Mouse (Mus musculus): ENCODE results near the gene Muc3a. TPM values are rescaled to one million over a fixed set of nuclear protein-coding genes. Genes with fewer than 3 reads are reported as not detected.

Muc3a gene
- polyA plus RNA-seq (2015; fragmentation: Nextera tagmentation; extraction: Ambion mirVana), result 0.06 and 0.14 TPM in 2 replicates

DNA sequence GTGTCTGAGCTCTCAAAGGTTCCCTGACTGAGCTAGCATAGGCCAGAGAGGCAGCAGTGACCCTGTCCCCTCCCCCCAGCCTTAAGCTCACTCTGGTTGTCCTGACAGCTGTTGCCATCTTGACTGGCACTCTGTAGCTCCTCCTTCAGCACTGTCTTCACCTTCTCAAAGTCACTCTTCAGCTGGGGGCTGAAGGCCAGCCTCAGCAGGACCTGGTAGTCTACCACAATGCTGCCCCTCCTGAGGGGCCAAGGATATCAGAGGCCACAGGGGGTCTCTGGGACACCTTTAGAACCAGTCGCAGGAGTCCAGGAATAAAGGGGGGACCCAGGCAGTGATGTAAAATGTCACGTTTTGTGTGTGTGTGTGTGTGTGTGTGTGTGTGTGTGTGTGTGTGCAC lies at the start of gene Muc3a:
Gene Muc3a (minus strand): TSS at position 101 of the 400 bp plus-strand sequence.
- no peak for ATAC-seq (ENCODE audit: low read depth)
- H3K9me3 ChIP-seq (replicated peaks; ENCODE audit: control insufficient read depth, low read length), result no peaks in the 10 kb centered on the region
- no peak within 1 kb of the TSS for H3K9ac ChIP-seq (ENCODE audit: low read depth, low read length)
- 46% methylated on average over 2 of the region's 2 CpGs for WGBS (ENCODE audit: insufficient replicate concordance)
- no peaks in the 10 kb centered on the region for H3K27me3 ChIP-seq (ENCODE audit: control insufficient read depth, insufficient read depth, low read depth, low read length)
- H3K4me2 ChIP-seq (ENCODE audit: low read depth, low read length), result no peak within 1 kb of the TSS
- no peaks in the 10 kb centered on the region for H3K4me1 ChIP-seq (ENCODE audit: control insufficient read depth, low read depth, low read length)
- no peak within 1 kb of the TSS for H3K27ac ChIP-seq (ENCODE audit: low read length)
- H3K4me3 ChIP-seq (ENCODE audit: low read depth, low read length), result no peak within 1 kb of the TSS
- no peaks in the 10 kb centered on the region for H3K36me3 ChIP-seq (ENCODE audit: control insufficient read depth, insufficient read depth)

DNA sequence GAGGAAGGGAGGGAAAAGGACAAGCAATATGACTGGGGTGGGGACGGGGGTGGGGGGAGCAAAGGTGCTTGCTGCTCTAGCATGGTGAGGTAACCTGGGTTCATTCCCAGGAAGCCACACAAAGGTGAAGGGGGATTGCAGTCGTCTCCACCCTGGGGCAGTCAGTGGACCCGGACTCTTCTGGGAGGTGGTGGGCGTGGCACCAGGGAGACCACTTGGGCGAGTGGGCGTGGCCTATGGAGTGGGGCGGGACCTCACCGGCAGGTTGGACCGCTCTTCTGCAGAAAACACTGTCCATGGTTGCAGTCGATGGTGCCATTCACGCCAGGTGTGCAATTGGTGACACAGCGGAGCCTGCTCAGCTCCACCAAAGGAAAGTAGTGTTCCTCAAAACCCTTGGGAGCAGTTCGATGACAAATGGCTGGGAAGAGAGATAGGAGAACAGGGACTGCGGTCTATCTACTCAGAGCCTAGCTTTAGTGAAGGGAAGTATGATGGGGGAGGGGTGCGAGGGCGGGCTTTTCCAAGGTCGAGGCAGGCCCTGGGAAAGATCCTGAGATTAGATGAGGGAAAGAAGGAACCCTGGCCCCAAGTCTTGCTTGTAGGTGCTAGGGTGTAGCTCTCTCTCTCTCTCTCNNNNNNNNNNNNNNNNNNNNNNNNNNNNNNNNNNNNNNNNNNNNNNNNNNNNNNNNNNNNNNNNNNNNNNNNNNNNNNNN lies 917 bp downstream of the Muc3a start:
- H3K4me2 ChIP-seq (ENCODE audit: low read depth, low read length), result no peak overlapping the region
- WGBS (ENCODE audit: insufficient replicate concordance), result 13% methylated on average over 17 of the region's 17 CpGs
- no peaks in the 10 kb centered on the region for H3K36me3 ChIP-seq (ENCODE audit: control insufficient read depth, insufficient read depth)

DNA sequence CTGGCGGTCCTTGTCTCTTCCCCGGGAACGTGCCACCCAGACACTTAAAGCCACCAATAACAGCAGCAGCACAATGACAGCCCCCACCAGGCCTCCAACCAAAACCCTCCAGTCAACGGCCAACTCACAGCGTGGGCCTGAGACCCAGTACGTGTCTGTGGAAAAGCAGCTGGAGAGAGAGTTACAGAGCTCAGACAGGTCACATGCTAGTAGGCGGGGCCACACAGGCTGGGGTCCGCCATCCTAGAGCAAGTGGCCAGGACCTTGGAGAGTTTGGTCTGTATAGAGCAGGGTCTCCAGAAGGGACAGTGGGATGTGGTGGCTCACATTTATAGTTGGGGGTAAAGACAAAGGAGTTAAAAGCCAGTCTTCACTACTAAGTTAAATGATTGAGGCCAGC lies 1.5 kb downstream of the Muc3a start:
- H3K27ac ChIP-seq (ENCODE audit: low read length), result no peak overlapping the region
- no peaks in the 10 kb centered on the region for H3K36me3 ChIP-seq (ENCODE audit: control insufficient read depth, insufficient read depth)
- H3K9ac ChIP-seq (ENCODE audit: low read depth, low read length), result no peak overlapping the region
- ATAC-seq (ENCODE audit: low read depth), result no peak
- no peak overlapping the region for H3K4me3 ChIP-seq (ENCODE audit: low read depth, low read length)
- no peaks in the 10 kb centered on the region for H3K27me3 ChIP-seq (ENCODE audit: control insufficient read depth, insufficient read depth, low read depth, low read length)
- 57% methylated on average over 8 of the region's 8 CpGs for WGBS (ENCODE audit: insufficient replicate concordance)
- H3K9me3 ChIP-seq (replicated peaks; ENCODE audit: control insufficient read depth, low read length), result no peaks in the 10 kb centered on the region
- H3K4me1 ChIP-seq (ENCODE audit: control insufficient read depth, low read depth, low read length), result no peaks in the 10 kb centered on the region
- no peak overlapping the region for H3K4me2 ChIP-seq (ENCODE audit: low read depth, low read length)

More for the DNA sequence above, 917 bp downstream of the Muc3a start:
- ATAC-seq (ENCODE audit: low read depth), result no peak
- H3K4me1 ChIP-seq (ENCODE audit: control insufficient read depth, low read depth, low read length), result no peaks in the 10 kb centered on the region
- H3K9ac ChIP-seq (ENCODE audit: low read depth, low read length), result no peak overlapping the region
- no peaks in the 10 kb centered on the region for H3K27me3 ChIP-seq (ENCODE audit: control insufficient read depth, insufficient read depth, low read depth, low read length)
- no peak overlapping the region for H3K27ac ChIP-seq (ENCODE audit: low read length)
- H3K9me3 ChIP-seq (replicated peaks; ENCODE audit: control insufficient read depth, low read length), result no peaks in the 10 kb centered on the region
- no peak overlapping the region for H3K4me3 ChIP-seq (ENCODE audit: low read depth, low read length)

DNA sequence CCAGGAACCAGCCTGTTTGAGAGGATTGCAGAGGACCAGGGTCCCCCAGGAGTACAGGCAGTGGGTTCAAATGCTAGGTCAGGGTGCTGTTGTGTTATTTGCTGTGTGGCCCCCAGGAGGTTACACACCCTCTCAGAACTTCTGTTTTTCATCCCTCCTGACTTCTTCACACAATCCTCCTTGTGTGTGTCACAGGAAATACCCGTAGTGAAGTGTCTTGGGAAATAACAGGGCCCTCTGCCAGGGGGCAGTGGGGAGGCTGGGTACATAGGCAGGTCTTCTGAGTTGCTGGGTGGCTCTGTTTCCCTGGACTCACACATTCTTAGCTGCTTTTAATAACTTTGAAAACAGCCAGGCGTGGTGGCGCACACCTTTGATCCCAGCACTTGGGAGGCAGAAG lies 6.9 kb downstream of the Muc3a start:
- no peaks in the 10 kb centered on the region for H3K27me3 ChIP-seq (ENCODE audit: control insufficient read depth, insufficient read depth, low read depth, low read length)
- no peak overlapping the region for H3K4me3 ChIP-seq (ENCODE audit: low read depth, low read length)
- no peaks in the 10 kb centered on the region for H3K36me3 ChIP-seq (ENCODE audit: control insufficient read depth, insufficient read depth)
- no peak overlapping the region for H3K4me2 ChIP-seq (ENCODE audit: low read depth, low read length)
- ATAC-seq (ENCODE audit: low read depth), result no peak
- no peaks in the 10 kb centered on the region for H3K4me1 ChIP-seq (ENCODE audit: control insufficient read depth, low read depth, low read length)
- H3K9ac ChIP-seq (ENCODE audit: low read depth, low read length), result no peak overlapping the region
- WGBS (ENCODE audit: insufficient replicate concordance), result 48% methylated on average over 3 of the region's 3 CpGs
- no peak overlapping the region for H3K27ac ChIP-seq (ENCODE audit: low read length)
- H3K9me3 ChIP-seq (replicated peaks; ENCODE audit: control insufficient read depth, low read length), result no peaks in the 10 kb centered on the region

DNA sequence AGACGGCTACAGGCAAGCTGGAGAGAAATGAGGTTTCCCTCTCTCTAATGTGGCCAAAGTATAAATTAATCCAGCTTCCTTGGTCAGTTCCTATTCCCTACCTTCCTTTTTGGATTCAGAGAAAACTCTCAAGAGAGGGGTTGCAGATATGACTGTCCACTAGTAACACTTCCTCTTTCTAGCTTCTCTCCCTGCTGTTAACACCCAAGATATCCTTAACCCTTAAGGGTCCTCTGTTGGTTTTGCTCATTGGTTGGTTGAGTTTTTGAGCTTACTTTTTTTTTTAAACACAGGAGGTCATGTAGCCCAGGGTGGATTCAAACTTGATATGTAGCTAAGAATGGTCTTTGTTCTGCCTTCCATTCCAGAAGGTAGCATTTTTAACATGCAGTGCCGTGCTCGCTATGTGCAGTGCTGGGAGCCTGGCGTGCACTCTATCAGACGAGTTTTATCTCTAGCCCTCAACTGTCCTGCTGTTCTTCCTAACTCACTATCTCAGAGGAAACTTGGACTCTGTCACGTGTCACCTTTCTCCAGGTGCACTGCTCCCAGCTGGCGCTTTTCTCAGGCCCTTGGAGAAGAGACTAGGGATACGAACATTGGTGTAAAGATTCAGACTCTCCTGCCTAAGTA lies 17.6 kb downstream of the Muc3a start:
- H3K4me2 ChIP-seq (ENCODE audit: low read depth, low read length), result no peak overlapping the region
- no peak overlapping the region for H3K9ac ChIP-seq (ENCODE audit: low read depth, low read length)
- H3K9me3 ChIP-seq (replicated peaks; ENCODE audit: control insufficient read depth, low read length), result no peaks in the 10 kb centered on the region
- no peaks in the 10 kb centered on the region; the same call in 1 of the 2 replicates for H3K4me1 ChIP-seq (ENCODE audit: control insufficient read depth, low read depth, low read length)
- no peaks in the 10 kb centered on the region for H3K36me3 ChIP-seq (ENCODE audit: control insufficient read depth, insufficient read depth)
- no peak overlapping the region for H3K4me3 ChIP-seq (ENCODE audit: low read depth, low read length)
- no peak overlapping the region for H3K27ac ChIP-seq (ENCODE audit: low read length)
- WGBS (ENCODE audit: insufficient replicate concordance), result 19% methylated on average over 8 of the region's 8 CpGs
- ATAC-seq (ENCODE audit: low read depth), result no peak
- H3K27me3 ChIP-seq (ENCODE audit: control insufficient read depth, insufficient read depth, low read depth, low read length), result peaks cover 3% of the 10 kb centered on the region

DNA sequence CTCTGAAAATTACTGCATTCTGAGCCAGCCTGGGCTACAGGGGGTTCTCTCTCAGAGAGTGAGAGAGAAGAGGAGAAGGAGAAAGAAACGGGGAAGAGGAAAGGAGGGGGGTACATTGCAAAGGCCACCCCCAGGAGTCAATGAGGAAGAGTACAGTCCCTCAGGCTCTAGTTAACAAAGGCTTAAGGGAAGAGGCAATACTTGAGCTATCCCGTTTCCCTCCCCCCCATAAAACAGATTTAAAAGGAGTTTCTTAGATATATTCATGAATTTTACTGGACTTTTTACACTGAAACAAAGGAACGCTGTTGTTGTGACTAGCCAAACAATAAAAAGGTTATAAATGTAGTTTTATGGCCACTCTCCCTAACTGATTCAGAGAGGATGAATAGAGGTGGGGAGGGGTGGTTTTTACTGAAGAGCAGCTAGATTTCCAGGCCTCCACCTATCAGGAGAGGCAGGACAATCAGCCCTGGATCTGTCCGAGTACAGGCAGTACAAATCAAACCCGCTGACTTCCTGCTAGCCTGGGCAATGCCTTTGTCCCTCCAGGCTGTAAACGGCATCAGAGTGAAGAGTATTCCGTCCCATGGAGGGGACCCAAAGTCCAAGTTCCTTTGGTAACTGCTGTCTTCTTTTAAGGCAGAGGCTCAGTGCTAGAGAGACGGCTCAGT lies 18.8 kb downstream of the Muc3a start:
- H3K4me2 ChIP-seq (ENCODE audit: low read depth, low read length), result no peak overlapping the region
- H3K9me3 ChIP-seq (replicated peaks; ENCODE audit: control insufficient read depth, low read length), result no peaks in the 10 kb centered on the region
- WGBS (ENCODE audit: insufficient replicate concordance), result 55% methylated on average over 8 of the region's 8 CpGs
- H3K36me3 ChIP-seq (ENCODE audit: control insufficient read depth, insufficient read depth), result no peaks in the 10 kb centered on the region
- H3K27me3 ChIP-seq (ENCODE audit: control insufficient read depth, insufficient read depth, low read depth, low read length), result peaks cover 5% of the 10 kb centered on the region
- H3K4me1 ChIP-seq (ENCODE audit: control insufficient read depth, low read depth, low read length), result no peaks in the 10 kb centered on the region; the same call in 1 of the 2 replicates
- ATAC-seq (ENCODE audit: low read depth), result no peak
- H3K4me3 ChIP-seq (ENCODE audit: low read depth, low read length), result no peak overlapping the region
- H3K27ac ChIP-seq (ENCODE audit: low read length), result no peak overlapping the region
- H3K9ac ChIP-seq (ENCODE audit: low read depth, low read length), result no peak overlapping the region

DNA sequence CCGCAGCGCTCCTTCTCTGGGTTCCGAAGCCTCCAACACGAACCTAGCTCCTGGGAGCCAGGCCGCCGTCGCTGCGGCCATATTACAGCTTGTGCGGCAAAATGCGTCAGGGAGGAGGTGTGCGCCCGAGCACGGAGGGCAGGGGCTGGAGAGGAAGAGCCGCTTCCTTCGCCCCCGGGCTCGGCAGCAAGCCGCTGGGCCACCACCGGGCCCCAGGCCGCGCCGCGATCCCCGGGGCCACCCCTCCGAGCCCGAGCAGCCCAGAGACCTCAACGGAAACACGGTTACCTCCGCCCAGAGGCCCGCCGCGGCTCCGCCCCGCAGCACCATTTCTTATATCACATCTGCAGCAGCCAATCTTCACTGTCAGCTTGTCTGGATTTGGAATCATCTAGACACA lies 22.9 kb downstream of the Muc3a start:
- Histone ChIP-seq H3K9me3 (replicated peaks; ENCODE audit: control insufficient read depth, low read length) (no peaks in the 10 kb centered on the region), H3K27me3 (ENCODE audit: control insufficient read depth, insufficient read depth, low read depth, low read length) (peaks cover 5% of the 10 kb centered on the region), H3K9ac (ENCODE audit: low read depth, low read length) (peak overlapping the region; percentile 41; the same call in 1 of the 2 replicates), H3K4me1 (ENCODE audit: control insufficient read depth, low read depth, low read length) (no peaks in the 10 kb centered on the region; the same call in 1 of the 2 replicates), H3K4me2 (ENCODE audit: low read depth, low read length) (peak overlapping the region; percentile 50), H3K4me3 (ENCODE audit: low read depth, low read length) (peak overlapping the region; percentile 50), H3K27ac (ENCODE audit: low read length) (no peak overlapping the region), H3K36me3 (ENCODE audit: control insufficient read depth, insufficient read depth) (no peaks in the 10 kb centered on the region)
- 1% methylated on average over 34 of the region's 34 CpGs for WGBS (ENCODE audit: insufficient replicate concordance)
- peak; percentile 13; the same call in 1 of the 2 replicates for ATAC-seq (ENCODE audit: low read depth)

DNA sequence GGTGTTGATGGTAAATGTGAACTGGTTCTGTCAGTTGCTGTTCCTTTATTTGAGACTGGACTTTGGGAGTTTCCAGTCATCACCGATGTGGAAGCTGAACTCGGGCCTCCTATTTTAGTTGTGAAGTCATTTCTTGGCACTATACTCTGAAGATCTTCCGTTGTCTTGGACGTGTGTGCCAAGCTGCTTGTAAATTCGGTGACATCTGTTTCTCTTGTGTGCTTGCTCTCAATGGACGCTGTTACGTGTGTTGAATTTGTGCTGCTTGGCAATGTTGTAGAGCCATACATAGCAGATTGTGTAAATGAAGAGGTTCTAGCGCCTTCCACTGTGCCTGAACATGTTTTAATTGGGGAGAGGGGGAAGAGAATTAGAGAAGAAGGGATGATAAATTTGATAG lies 26.8 kb downstream of the Muc3a start:
- Histone ChIP-seq H3K9ac (ENCODE audit: low read depth, low read length) (no peak overlapping the region), H3K4me3 (ENCODE audit: low read depth, low read length) (no peak overlapping the region), H3K4me2 (ENCODE audit: low read depth, low read length) (no peak overlapping the region), H3K36me3 (ENCODE audit: control insufficient read depth, insufficient read depth) (no peaks in the 10 kb centered on the region), H3K4me1 (ENCODE audit: control insufficient read depth, low read depth, low read length) (no peaks in the 10 kb centered on the region; the same call in 1 of the 2 replicates), H3K27me3 (ENCODE audit: control insufficient read depth, insufficient read depth, low read depth, low read length) (peaks cover 5% of the 10 kb centered on the region), H3K9me3 (replicated peaks; ENCODE audit: control insufficient read depth, low read length) (no peaks in the 10 kb centered on the region), H3K27ac (ENCODE audit: low read length) (no peak overlapping the region)
- 74% methylated on average over 8 of the region's 8 CpGs for WGBS (ENCODE audit: insufficient replicate concordance)
- ATAC-seq (ENCODE audit: low read depth), result no peak
